ENCODE assay signal across 13 mouse cellular contexts in the genomic region with DNA sequence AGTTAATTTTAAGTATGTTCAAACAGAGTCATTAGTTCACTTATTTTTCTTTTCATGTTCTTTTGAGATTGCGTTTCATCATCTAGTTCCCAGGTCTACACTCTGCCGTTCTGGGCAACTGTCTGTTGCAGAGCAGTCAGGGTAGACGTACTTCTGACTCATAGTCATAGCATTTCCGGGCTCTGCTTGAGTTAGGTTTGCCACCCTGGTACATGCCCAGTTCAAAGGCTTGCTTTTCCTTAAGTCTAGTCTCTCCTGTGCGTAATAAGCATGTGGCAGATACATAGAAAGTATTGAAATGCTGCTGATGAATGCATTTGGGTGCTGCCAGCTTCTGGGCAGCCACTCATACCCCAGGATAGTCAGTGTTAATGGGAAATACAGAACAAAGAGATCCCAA.
DNase-seq lines count a peak whose midpoint lies in the region; ATAC-seq and TF ChIP-seq lines count a peak whose summit lies in the region.
"Had no signal": no experiment of that assay in that cellular context is flagged by ENCODE, and none has a peak within 500 bp of the region (broad histone marks: within the 10 kb centered on the region; RNA-seq: fewer than 3 reads in every experiment).

No protein-coding gene starts in this region.

- no peak overlapping the region for H3K27ac ChIP-seq in kidney, embryonic 15.5 days
- H3K27ac ChIP-seq in hindbrain, embryonic 15.5 days (replicated peaks): peak overlapping the region; percentile 84
- H3K27ac ChIP-seq in midbrain, embryonic 16.5 days (ENCODE audit: low read length): no peak overlapping the region
- no peak overlapping the region for H3K27ac ChIP-seq in lung, postnatal 0 days (ENCODE audit: low read length)
- H3K27ac ChIP-seq: liver, embryonic 15.5 days; macrophage had no signal

- CTCF ChIA-PET in Patski (lab: Charles Lee): no interaction called here

- H3K36me3 ChIP-seq in kidney, embryonic 15.5 days: peaks cover 11% of the 10 kb centered on the region
- H3K36me3 ChIP-seq in hindbrain, embryonic 15.5 days: no peaks in the 10 kb centered on the region
- H3K36me3 ChIP-seq in midbrain, embryonic 16.5 days (ENCODE audit: control insufficient read depth, insufficient read depth, low read length): no peaks in the 10 kb centered on the region
- no peaks in the 10 kb centered on the region for H3K36me3 ChIP-seq in lung, postnatal 0 days (ENCODE audit: insufficient read depth, low read length)
- H3K36me3 ChIP-seq: liver, embryonic 15.5 days had no signal

- no peak for TF ChIP-seq CTCF in Patski (IDR thresholded peaks at IDR 0.05)
- no peak for TF ChIP-seq CTCF in lung, postnatal 0 days (IDR thresholded peaks at IDR 0.05)

- in situ Hi-C loops in Patski (cut with MboI; ENCODE audit: low pct_unique_long_range_greater_than_20kb): no loop called here

- no peak for TF ChIP-seq EP300 in lung, postnatal 0 days (IDR thresholded peaks at IDR 0.05)

- 71% methylated on average over 5 of the region's 5 CpGs for WGBS in kidney, embryonic 15.5 days
- WGBS in hindbrain, embryonic 15.5 days: 42% methylated on average over 5 of the region's 5 CpGs
- WGBS in midbrain, embryonic 16.5 days: 78% methylated on average over 5 of the region's 5 CpGs
- WGBS in lung, postnatal 0 days: 82% methylated on average over 5 of the region's 5 CpGs

- H3K27me3 ChIP-seq in kidney, embryonic 15.5 days: no peaks in the 10 kb centered on the region
- no peaks in the 10 kb centered on the region for H3K27me3 ChIP-seq in Patski
- H3K27me3 ChIP-seq in hindbrain, embryonic 15.5 days: no peaks in the 10 kb centered on the region
- no peaks in the 10 kb centered on the region for H3K27me3 ChIP-seq in midbrain, embryonic 16.5 days (ENCODE audit: control insufficient read depth, insufficient read depth, low read depth, low read length)
- H3K27me3 ChIP-seq in lung, postnatal 0 days (replicated peaks; ENCODE audit: insufficient read depth, low read length): no peaks in the 10 kb centered on the region
- H3K27me3 ChIP-seq: liver, embryonic 15.5 days had no signal

- DNase-seq in kidney, postnatal 14 days: no peak
- no peak for DNase-seq in Patski (ENCODE audit: low read depth, low spot score)
- DNase-seq in c-Kit-positive CD71-positive TER-119-positive erythroid progenitor cells, embryonic 14.5 days (ENCODE audit: low spot score): no peak
- DNase-seq in lung, postnatal 0 days (ENCODE audit: low spot score): no peak
- no peak for DNase-seq in embryo, embryonic 10.5 days (ENCODE audit: low spot score)
- DNase-seq: cerebellum, adult 9-10 months; kidney, adult 18-20 months; thymus, postnatal 25 days had no signal

- POLR2A ChIA-PET in Patski (lab: Charles Lee): no interaction called here

- ATAC-seq in kidney, embryonic 15.5 days (replicated peaks; ENCODE audit: low FRiP score): no peak
- peak; percentile 82 for ATAC-seq in Patski
- ATAC-seq in hindbrain, embryonic 15.5 days (ENCODE audit: low FRiP score, low read depth): no peak
- no peak for ATAC-seq in midbrain, embryonic 16.5 days
- ATAC-seq in lung, postnatal 0 days: no peak

- H3K4me3 ChIP-seq in kidney, embryonic 15.5 days (replicated peaks): no peak overlapping the region
- H3K4me3 ChIP-seq in hindbrain, embryonic 15.5 days: peak overlapping the region; percentile 40
- no peak overlapping the region for H3K4me3 ChIP-seq in midbrain, embryonic 16.5 days (ENCODE audit: low read depth, low read length)
- H3K4me3 ChIP-seq in lung, postnatal 0 days (ENCODE audit: low read depth, low read length): no peak overlapping the region
- H3K4me3 ChIP-seq: liver, embryonic 15.5 days had no signal

- H3K9ac ChIP-seq in kidney, embryonic 15.5 days: no peak overlapping the region
- no peak overlapping the region for H3K9ac ChIP-seq in hindbrain, embryonic 15.5 days
- H3K9ac ChIP-seq in midbrain, embryonic 16.5 days (ENCODE audit: low read depth, low read length): no peak overlapping the region
- H3K9ac ChIP-seq in lung, postnatal 0 days (replicated peaks; ENCODE audit: low read depth): no peak overlapping the region
- H3K9ac ChIP-seq: liver, embryonic 15.5 days had no signal

- H3K4me2 ChIP-seq in kidney, embryonic 15.5 days: peak overlapping the region; percentile 61; the same call in 1 of the 2 replicates
- H3K4me2 ChIP-seq in hindbrain, embryonic 15.5 days: peak overlapping the region; percentile 71
- H3K4me2 ChIP-seq in midbrain, embryonic 16.5 days (ENCODE audit: low read length): peak overlapping the region; percentile 52
- H3K4me2 ChIP-seq in lung, postnatal 0 days (replicated peaks; ENCODE audit: low read depth, low read length): no peak overlapping the region
- H3K4me2 ChIP-seq: liver, embryonic 15.5 days had no signal

- no peaks in the 10 kb centered on the region for H3K9me3 ChIP-seq in kidney, embryonic 15.5 days (replicated peaks)
- H3K9me3 ChIP-seq in hindbrain, embryonic 15.5 days: no peaks in the 10 kb centered on the region
- H3K9me3 ChIP-seq in midbrain, embryonic 16.5 days (replicated peaks; ENCODE audit: control insufficient read depth, low read length, poor library complexity, severe bottlenecking): no peaks in the 10 kb centered on the region
- H3K9me3 ChIP-seq in lung, postnatal 0 days (ENCODE audit: low read length): no peaks in the 10 kb centered on the region
- H3K9me3 ChIP-seq: liver, embryonic 15.5 days had no signal

- H3K4me1 ChIP-seq in kidney, embryonic 15.5 days: peaks cover 35% of the 10 kb centered on the region
- peaks cover 62% of the 10 kb centered on the region for H3K4me1 ChIP-seq in hindbrain, embryonic 15.5 days (replicated peaks)
- H3K4me1 ChIP-seq in midbrain, embryonic 16.5 days (ENCODE audit: control insufficient read depth, insufficient read depth, low read length): peaks cover 31% of the 10 kb centered on the region
- no peaks in the 10 kb centered on the region for H3K4me1 ChIP-seq in lung, postnatal 0 days (ENCODE audit: insufficient read depth, low read depth, low read length)
- H3K4me1 ChIP-seq: liver, embryonic 15.5 days had no signal
